Mouse (Mus musculus) small intestine, adult 2 months (tissue): ENCODE measurements around the gene Gda.

ENCODE experiments used
- CTCF ChIP-seq: fragments of 200-500 bp; IDR thresholded peaks from 2 replicates; pipeline ENCODE4 v1.5.1; 2012; ENCODE audit warnings: low read depth, mild to moderate bottlenecking, control low read depth, inconsistent platforms, low read length, moderate library complexity, mixed read lengths; ENCODE audit not compliant: insufficient replicate concordance, insufficient read length; ENCODE audit errors: extremely low read depth
- POLR2A ChIP-seq: fragments of 200-500 bp; IDR thresholded peaks from 2 replicates; pipeline ENCODE4 v1.6.1; 2012; ENCODE audit warnings: low read depth, mild to moderate bottlenecking, control low read depth, inconsistent platforms, low read length, moderate library complexity

GRCm38 (mm10) chr19:21390904-21391303 is 82.3 kb downstream of the Gda start:
- TF ChIP-seq CTCF (no peak), POLR2A (no peak)
